Mouse (Mus musculus): ENCODE measurements at regions not wholly inside any gene's neighbourhood (a gene's known extent, or its start where the extent isn't known, plus 50 kb on each side); places are given as distances from the start of the nearest gene placed in this dataset.
A peak's percentile ranks its signal among the peaks of the same experiment; 100 is the strongest.

GRCm38 (mm10) chr3:150493433-150494045, 944.1 kb upstream of the Adgrl4 start:
- no peak for ATAC-seq (ENCODE audit: low TSS enrichment)

- peak; percentile 99 for ATAC-seq (ENCODE audit: low TSS enrichment)
These were observed 906.7 kb upstream of the Adgrl4 start for GRCm38 (mm10) chr3:150530966-150531365.

GRCm38 (mm10) chr3:150543118-150543517, 894.6 kb upstream of the Adgrl4 start:
- ATAC-seq (ENCODE audit: low TSS enrichment), result no peak

GRCm38 (mm10) chr3:150588474-150588873, 849.2 kb upstream of the Adgrl4 start:
- ATAC-seq (ENCODE audit: low TSS enrichment), result no peak

- peak; percentile 62 for ATAC-seq (ENCODE audit: low TSS enrichment)
These were observed 846.7 kb upstream of the Adgrl4 start for GRCm38 (mm10) chr3:150590978-150591377.

GRCm38 (mm10) chr3:150603400-150604095, 834.1 kb upstream of the Adgrl4 start:
- no peak for ATAC-seq (ENCODE audit: low TSS enrichment)

GRCm38 (mm10) chr3:150610681-150611101, 827.0 kb upstream of the Adgrl4 start:
- peak; percentile 95 for ATAC-seq (ENCODE audit: low TSS enrichment)

GRCm38 (mm10) chr3:150637544-150637943, 800.1 kb upstream of the Adgrl4 start:
- no peak for ATAC-seq (ENCODE audit: low TSS enrichment)

- no peak for ATAC-seq (ENCODE audit: low TSS enrichment)
These were observed 797.5 kb upstream of the Adgrl4 start for GRCm38 (mm10) chr3:150640004-150640676.

GRCm38 (mm10) chr3:150648040-150648439, 789.6 kb upstream of the Adgrl4 start:
- ATAC-seq (ENCODE audit: low TSS enrichment), result no peak

- ATAC-seq (ENCODE audit: low TSS enrichment), result no peak
These were observed 787.7 kb upstream of the Adgrl4 start for GRCm38 (mm10) chr3:150649783-150650565.

- ATAC-seq (ENCODE audit: low TSS enrichment), result no peak
These were observed 741.9 kb upstream of the Adgrl4 start for GRCm38 (mm10) chr3:150695751-150696150.

GRCm38 (mm10) chr3:150699990-150700389, 737.7 kb upstream of the Adgrl4 start:
- no peak for ATAC-seq (ENCODE audit: low TSS enrichment)
